Mouse (Mus musculus) heart, adult 9 months (tissue): ENCODE data around the gene Cnnm4.
"Not testable (repeated sequence)": the region's sequence is repeated elsewhere in the genome, so short reads cannot be mapped to it uniquely, and the experiment has no call there.

ENCODE experiments used
- DNase-seq, 2 experiments: peaks; one replicate each; pipeline ENCODE4 v3.0.0; 2022; ENCODE audit warnings: low spot score in 2 of 2

Cnnm4 gene

DNA sequence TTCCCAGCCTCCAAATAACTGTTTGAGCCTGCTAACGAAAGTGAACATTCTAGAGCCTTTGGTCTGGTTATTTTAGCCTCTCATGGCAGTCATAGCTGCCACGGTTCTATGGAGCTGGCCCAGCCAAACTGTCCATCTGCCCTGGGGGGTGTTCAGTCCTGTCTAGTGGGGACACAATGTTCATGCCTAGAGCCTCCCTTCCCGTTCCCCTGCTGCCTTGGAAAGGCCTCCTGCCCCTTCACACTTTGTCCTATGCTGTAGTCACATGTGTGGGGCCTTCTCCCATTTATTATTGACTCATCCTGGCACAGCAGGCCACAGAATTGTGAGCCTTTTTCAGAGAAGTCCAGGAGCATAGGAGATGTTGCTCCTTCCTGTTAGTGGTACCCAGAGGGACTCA, 46.8 kb downstream of the Cnnm4 start:
- no peak for DNase-seq

DNA sequence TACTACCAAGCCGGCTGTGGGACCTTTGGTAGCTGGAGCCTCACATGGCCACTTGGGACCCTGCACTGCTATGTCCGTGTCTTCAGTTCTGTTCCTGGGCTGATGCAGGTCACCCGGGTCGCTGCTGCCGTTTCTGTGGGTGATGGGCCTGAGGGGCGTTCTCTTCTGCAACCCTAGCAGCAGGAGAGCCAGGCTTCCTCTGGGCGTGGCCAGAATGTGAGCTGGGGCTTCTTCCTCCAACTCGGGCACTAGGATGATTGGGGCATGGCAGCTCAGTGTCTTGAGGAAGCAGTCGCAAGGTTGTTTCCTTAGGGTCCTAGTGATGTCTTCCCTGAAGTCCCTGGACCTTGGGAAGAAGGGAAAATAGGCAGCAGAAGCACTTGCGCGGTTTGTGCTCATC, 48.2 kb downstream of the Cnnm4 start:
- DNase-seq = no peak

DNA sequence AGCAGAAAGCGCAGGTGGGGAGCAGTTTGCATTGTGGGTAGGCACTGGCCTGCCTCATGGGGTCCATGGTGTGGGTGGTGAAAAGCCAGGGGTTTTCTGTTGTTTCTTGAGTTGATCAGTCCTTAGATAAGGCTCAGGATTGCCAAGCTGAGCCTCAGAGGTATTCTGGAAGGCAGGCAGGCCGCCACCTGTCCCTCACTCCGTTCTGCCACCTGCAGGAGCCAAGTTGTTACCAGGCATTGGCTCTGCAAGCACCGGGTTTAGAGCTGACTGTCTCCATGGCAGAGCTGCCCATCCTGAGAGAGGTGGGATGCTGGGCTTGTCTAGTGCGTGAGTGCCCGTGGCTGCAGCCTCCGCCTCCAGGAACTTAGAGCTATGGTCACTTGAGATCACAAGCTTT, 50.8 kb downstream of the Cnnm4 start:
- DNase-seq = no peak

DNA sequence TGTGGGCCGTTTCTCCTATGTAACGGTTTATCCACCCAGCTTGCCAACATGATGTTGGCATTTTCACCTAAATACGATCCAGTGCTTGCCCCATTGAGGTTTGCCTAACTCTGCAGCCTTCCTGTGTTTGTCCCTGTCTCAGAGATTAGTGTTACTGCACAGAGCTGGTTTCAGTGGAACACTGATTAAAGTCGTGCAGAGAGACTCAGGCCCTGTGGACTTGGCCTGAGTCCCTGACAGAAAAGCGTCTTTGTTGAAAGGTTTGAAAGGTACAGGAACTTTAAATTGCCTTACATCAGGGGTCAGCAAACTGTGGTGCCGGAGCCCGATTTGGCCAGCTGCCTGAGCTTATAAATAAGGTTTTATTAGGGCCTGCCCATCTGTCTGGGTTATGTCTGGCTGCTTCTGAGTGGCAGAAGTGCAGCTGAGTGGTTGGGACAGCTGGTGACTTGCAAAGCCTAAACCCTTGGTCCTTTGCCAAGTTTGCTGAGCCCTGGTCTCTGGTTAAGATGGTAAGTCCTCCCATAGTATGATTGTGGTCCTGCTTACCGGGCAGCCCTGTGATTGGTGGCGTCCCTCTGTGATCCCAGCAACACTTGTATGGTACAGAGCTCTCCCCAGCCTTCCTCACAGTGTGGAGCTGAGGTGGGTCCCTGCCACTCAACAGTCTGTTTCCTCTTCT, 52.1 kb downstream of the Cnnm4 start:
- no peak for DNase-seq

DNA sequence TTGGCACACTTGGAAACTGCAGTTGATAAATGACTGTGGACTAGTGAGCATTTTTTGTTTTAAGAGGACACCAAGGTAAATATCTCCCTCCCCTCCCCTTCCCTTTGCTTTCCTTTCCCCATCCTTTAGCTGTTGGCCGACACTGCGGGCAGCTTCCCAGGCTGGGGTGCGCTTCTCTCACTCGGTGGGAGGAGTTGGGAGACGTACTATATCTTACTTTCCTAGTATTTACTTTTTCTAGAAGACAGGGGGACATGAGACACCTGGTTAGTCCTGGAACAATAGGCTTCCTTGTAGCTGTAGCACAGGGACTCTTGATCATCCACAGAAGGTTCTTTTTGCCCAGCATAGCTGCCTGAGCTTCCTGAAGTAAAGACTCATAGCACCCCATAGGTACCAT, 52.6 kb downstream of the Cnnm4 start:
- DNase-seq = no peak

DNA sequence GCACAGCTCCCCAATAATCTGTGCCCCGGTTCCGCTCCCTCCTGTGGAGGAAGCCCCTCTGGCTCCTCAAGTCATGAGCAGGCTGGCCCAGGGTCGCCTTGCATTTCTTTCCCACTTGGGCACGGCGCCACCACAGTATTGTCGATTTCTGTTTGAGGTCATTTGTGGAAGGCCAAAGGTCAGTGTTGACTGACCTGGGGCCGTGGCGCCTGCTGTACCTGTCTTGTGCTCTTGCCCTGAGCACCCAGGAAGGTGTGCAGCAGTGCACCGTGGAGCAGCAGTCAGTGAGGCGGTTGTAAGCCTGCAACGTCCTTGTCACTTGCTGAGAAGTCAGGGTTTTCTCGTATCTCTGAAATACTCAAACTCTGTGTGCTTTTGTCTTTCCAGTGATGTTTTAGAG, 54.4 kb downstream of the Cnnm4 start:
- DNase-seq = no peak

DNA sequence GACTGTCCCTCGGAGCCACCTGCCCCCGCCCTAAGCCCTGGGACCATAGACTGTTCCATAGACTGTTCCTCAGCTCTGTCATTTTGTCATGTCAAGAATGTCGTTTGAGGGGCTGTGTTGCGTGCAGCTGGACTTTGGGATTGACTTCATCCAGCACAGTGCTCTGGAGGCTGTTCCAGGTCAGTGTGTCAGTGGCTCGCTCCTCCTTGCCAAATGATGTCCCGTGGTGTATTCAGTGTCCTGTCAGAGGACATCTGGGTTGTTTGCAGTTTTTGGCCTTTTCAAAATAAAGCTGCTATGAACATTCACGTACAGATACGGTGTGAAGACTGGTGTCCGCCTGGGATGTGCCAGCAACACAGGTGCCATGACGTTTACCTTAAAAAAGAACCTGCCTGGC, 55.5 kb downstream of the Cnnm4 start:
- DNase-seq = no peak

DNA sequence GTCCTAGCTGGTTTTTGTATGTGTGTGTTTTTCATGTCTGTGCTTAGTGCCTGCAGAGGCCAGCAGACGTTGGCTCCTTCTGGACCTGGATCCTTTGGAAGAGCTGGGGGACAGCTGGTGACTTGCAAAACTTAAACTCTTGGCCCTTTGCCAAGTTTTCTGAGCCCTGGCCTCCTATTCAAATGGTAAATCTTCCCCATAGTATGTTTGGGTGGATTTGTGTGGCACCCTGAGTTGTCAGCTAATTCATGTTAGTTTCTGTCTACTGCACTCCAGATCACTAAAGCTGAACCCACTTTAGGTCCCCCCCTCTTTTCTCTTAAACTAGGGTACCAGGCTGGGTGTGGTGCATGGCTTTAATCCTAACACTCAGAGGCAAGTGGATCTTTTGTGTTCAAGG, 56.9 kb downstream of the Cnnm4 start:
- DNase-seq = no peak

DNA sequence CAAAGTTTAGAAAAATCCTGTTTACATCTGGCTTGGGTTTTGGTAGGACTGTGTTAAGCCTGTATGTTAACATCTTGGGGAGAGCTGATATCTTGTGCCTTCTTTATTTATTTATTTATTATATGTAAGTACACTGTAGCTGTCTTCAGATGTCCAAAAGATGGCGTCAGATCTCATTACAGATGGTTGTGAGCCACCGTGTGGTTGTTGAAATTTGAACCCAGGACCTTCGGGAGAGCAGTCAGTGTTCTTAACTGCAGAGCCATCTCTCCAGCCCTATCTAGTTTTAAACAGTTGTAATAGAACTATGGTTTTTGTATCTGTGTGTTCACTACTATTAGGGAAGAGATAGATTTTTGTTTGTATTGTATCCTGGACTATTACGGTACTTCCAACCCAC, 57.9 kb downstream of the Cnnm4 start:
- DNase-seq = no peak

DNA sequence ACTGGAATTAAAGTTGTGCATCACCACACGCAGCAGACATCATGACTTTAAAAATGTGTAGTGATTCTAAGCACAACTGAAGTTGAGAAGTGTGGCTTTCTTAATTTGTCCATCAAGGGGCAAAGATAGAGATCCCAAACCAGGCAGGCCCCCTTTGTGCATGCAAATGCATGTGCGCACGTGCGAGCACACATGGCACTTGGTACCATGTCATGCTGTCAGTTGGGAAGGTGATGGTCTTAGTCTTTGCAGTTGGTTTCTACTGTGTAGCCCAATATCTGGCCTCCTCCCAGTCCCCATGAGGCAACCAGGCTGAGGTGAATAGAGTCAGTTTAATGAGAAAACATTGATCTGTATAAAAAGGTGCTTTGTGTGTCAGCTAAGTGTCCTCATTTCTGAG, 58.5 kb downstream of the Cnnm4 start:
- no peak for DNase-seq

DNA sequence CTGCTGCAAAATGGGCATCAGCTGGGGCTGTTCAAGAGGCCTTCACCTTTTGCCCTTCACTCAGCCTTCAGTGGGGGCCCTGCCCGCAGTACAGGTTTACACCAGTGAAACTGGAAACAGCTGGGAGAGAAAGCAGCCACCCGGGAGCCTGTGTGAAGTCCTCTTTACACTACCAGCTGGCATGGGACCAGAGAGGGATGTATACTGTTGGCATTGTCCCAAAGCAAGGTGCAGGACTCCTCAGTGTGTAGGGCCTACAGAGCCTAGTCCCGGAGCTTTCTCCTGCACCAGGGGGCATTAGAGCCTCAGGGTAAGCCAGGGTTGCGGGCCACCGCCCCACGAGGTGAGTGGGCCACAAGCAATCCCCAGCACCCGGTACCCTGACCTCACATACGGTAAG, 59.1 kb downstream of the Cnnm4 start:
- DNase-seq = no peak

DNA sequence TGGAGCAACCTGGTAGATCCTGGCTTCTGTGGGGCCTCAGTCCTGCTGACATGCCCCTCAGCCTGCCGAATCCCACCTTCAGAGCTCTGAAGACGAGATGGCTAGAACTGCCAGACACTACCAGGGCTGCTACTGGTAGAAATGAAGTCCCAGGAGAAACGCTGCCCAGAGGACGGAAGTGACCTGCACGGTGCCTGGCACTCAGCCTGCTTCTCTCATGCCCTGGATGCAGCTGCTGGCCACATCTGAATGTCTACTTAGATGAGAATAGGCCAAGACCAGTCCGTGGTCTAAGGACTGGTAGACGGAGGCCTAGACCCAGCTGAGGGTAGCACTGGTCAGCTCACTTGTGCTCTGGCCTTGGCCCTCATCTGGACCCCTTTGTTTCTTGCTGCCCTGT, 59.5 kb downstream of the Cnnm4 start:
- no peak for DNase-seq

DNA sequence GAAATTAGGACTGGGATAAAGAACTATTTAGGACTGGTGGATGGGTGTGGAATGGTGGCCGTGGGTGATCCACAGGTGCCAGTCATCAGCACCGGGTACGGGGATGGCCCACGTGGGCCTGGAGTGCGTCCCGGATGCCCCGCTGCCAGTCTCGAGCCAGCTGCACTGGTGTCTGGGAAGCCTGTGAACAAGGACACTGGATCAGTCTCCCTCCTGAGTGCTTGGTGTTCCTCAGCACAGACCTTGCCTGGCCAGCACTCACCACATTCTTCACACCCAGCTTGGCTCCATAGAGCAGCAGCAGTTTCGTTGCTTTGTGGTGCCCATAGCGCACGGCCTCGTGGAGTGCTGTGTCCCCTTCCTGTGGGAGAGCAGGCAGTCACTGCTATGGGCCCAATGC, 60.0 kb downstream of the Cnnm4 start:
- peak in 1 of 2 experiments; percentile 35 for DNase-seq

DNA sequence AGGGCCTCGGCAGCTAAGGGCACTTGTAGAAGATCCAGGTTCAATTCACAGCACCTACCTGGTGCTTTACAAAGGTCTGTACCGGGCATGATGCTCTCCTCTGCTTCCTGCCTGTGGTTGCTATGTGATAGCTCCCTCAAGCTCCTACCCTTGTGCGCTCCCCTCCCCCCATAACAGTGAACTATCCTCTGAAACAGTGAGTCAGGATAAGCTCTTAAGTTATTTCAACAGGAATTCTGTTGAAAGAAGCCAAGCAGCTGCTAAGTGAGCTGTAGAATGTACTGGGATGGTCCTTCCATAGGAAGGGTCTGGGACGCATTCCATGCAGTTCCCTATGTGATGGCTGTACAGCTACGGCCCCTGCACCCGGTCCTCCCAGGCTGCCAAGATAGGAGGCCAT, 62.1 kb downstream of the Cnnm4 start:
- no peak for DNase-seq

DNA sequence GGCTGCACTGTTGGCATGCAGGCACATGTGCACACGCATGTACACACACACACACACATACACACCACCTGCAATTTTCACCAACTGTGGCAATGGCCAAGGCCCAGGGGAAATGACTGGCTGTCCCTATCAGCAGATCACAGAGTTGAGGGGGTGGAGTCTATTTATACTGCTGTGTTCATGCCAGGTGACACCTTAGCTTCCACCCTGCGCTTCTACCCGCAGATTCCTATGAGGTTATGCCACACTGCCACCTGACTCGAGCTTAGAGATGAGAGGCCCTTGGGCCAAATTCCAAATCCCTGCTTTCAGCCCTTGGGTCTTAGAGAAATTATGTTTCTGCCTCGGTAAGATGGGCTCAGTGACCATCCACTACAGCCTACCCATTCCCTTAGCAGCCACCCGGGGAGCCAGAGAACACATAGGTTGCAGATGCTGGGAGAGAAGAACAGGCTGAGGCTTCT, 63.2 kb downstream of the Cnnm4 start:
- DNase-seq = peak in 1 of 2 experiments; percentile 50

DNA sequence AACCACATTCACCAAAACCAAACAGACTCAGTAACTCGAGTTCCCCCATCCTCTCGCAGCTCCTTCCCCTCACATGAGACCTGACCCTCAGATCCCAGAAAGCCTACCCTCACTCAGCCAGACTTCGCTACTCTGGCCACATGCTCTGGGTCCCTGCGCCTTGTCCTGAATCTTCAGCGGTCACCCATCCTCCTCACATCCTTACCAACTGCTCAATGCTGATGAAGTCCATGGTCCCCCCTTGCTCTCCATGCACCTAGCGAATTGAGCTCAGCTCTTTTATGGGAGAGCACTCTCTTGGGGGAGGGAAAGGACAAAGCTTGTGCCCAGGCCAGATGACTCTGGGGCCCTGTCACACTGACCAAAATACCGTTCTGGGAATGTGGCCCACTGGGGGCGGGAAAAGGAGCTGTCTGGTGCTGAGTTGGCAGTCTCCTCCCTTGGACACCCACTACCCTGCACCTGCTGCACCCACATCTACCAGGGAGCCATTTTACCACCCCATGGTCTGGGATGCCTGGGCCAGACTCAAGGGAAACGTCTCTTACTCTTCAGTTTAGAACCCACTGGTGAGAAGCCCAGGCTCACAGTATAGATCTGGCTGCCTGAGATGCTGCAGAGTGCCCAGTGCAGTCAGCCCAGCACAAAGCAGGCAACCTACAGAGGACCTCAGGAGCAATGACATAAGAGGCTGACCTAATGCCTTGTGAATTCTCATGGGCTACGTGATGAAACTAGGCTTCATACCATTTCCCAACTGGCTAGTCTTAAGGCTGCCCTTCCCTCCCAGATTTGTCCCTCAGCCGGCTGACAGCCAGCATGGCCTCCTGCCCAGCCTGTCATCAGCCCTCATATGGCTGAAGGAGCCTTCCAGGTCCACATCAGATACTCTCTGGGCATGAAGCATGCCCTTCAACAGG, 64.3 kb downstream of the Cnnm4 start:
- DNase-seq = peak; percentile 70 to 75

DNA sequence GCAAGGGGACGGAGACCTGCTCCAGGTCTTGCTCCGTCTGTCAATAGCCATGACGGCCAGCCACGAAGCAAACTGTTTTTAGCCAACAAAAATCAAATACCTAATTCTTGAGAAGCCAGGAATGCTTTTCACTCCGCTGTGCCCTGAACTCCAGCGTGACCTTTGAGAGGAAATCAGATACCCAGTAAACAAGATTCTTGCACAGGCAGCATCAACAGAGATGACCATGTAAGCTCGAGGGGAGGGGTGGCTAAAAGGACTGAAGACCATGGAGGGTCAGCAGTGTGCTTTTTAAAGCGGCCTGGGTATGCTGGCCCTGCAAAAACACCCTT, 64.9 kb downstream of the Cnnm4 start:
- DNase-seq = no peak

DNA sequence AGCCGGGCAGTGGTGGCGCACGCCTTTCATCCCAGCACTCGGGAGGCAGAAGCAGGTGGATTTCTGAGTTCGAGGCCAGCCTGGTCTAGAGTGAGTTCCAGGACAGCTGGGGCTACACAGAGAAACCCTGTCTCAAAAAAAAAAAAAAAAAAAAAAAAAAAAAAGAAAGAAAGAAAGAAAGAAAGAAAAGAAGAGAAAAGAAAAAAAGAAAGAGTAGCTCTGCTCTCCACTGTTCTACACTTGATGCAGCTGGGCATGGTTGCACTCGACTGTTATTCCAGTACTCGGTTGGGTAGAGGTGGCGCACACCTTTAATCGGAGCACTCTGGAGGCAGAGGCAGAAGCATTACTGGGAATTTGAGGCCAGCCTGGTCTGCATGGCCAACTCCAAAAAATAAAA, 65.4 kb downstream of the Cnnm4 start, which contains the start of gene Ankrd23:
TSS of gene Ankrd23 (minus strand) at position 101 of the 400 bp plus-strand sequence.
- not testable (repeated sequence) for DNase-seq

DNA sequence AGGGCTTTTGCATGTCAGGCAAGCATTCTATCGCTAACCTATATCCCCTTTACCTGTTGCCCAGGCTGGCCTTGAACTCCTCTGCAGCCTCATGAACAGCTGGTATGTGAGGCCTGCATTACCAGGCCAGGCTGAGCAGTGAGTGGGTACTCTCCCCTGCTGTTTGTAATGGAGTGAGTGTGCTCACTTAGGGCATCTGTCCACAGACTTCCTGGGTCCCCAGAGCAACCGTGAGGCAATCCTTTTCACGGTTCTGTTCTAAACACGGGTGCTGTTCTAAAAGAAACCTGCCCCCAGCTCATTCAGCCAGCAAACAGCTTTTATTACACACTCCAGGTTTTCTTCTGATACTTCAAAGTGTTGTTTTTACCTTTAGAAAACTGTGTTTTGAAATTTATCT, 67.3 kb downstream of the Cnnm4 start:
- DNase-seq = no peak

DNA sequence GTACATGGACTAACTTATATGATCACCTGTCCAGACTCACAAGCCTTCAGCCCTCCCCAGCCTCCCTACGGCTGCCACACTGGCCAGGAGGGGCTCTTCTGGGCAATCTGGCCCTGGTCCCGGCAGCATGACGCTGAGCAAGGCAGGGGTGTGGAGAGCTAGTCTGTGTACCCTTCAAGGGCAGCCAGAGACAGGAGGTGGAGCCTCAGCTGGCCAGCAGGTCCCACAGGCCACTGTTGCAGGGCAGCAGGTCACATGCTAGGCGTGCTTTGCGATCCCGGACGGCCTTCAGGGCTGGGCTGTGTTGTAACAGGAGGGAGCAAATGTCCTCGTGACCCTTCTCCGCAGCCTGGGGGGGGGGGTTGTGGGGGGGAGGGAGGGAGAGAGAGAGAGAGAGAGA, 67.8 kb downstream of the Cnnm4 start, which contains the start of gene Gm42417:
TSS of gene Gm42417 (minus strand) at position 244 of the 400 bp plus-strand sequence.
- DNase-seq = peak; percentile 84 to 86

DNA sequence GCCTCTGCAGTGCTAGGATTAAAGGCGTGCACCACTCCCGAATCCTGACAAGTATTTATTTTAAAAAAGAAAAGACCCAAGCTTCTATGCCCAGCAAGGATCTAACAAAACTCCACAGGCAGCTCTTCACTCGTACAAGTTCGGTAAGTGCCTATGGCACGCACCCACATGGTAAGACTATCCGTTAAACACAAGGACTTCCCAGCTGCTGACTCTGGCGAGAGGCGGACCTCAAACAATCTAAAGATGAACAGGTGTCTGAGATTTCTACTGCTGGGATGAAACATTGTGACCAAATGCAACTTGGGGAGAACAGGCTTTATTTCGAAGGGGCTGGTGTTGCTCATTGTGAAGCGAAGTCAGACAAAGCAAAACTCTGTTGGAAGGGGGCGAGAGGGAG, 68.7 kb downstream of the Cnnm4 start:
- DNase-seq = no peak

DNA sequence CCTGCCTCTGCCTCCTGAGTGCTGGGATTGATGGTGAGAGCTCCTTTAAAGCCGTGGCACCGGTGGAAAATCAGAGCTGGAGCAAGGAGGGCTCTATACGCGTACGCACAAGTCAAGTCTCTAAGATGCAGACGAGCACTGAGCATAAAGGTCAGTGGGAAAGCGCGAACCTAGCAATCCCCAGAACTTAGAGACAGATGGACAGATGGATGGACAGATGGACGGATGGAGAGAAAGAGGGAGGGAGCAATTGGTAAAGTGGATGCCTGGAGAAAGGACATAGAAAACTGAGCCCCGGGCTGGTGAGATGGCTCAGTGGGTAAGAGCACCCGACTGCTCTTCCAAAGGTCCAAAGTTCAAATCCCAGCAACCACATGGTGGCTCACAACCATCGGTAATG, 69.4 kb downstream of the Cnnm4 start:
- no peak for DNase-seq

DNA sequence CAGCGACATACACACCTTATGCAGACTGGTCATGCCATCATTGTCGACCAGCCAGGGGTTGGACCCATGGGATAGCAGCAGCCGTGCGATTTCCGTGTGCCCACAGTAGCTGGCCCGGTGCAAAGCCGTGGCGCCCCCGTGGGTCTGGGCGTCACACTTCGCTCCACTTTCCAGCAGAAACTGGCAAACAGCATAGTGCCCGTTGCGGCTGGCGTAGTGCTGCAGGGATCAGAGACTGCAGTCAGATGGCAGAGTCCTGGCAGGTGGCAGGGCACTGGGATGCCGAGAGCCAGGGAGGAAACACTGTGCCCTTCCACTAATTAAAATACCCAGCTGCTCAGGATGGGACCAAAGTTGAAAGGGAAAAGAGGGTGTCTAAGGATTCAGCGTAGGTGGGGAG, 70.4 kb downstream of the Cnnm4 start:
- DNase-seq = no peak
